13 mouse cellular contexts compared by ENCODE assay signal in the genomic region with DNA sequence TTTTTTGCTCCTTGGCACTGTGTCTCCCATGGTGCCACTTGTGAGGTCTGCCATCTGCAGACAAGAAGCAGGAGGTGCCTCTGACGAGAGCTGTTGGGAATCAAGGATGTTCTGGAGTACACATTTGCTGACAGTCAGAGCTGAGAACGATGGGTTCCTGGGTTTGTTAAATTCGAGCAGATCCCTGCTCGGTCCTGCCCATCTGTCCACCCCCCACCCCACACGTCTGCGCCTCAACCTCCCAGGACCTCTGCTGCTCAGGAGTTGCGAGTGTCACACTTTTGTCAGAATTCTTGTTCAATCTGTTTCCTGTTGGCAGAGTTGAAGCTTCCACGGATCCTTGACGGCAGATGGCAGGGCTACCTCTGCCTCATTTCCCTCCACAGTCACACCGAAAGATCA. TPM values are rescaled to one million over a fixed set of nuclear protein-coding genes. Genes with fewer than 3 reads are reported as not detected.
DNase-seq lines count a peak whose midpoint lies in the region; ATAC-seq and TF ChIP-seq lines count a peak whose summit lies in the region.
"Had no signal": no experiment of that assay in that cellular context is flagged by ENCODE, and none has a peak within 500 bp of the region (broad histone marks: within the 10 kb centered on the region; RNA-seq: fewer than 3 reads in every experiment).

No protein-coding gene starts in this region.

- intact Hi-C loops in gastrocnemius, adult 2 months (cut with DNase I), result no loop called here

- H3K4me3 ChIP-seq in gastrocnemius, adult 2 months, result peak overlapping the region; percentile 64
- H3K4me3 ChIP-seq: embryonic facial prominence, embryonic 12.5 days had no signal

- peak; percentile 27; the same call in 1 of the 2 replicates for TF ChIP-seq CTCF in gastrocnemius, adult 2 months (IDR thresholded peaks at IDR 0.05)

- no peak for DNase-seq in gastrocnemius, adult 2 months
- no peak for DNase-seq in gastrocnemius, postnatal 4 days (ENCODE audit: low spot score in 2 of 2)
- peak; percentile 52 to 68 for DNase-seq in layer of hippocampus, postnatal 14 days (ENCODE audit: low spot score in 2 of 2)
- no peak for DNase-seq in layer of hippocampus, adult 9-10 months (ENCODE audit: low spot score)
- peak; percentile 81 for DNase-seq in brain, adult 2 months (ENCODE audit: low read depth, low spot score)
- peak; percentile 40 for DNase-seq in cerebellum, adult 9-11 months
- DNase-seq: kidney, postnatal 25 days; liver, postnatal 0 days; right cerebral cortex, postnatal 25 days; thymus, postnatal 14 days had no signal

- H3K27ac ChIP-seq in gastrocnemius, adult 2 months, result peak overlapping the region; percentile 68; the same call in 1 of the 2 replicates
- H3K27ac ChIP-seq: embryonic facial prominence, embryonic 12.5 days had no signal

- ATAC-seq in megakaryocyte progenitor cell, adult 5-6 weeks (replicated peaks; ENCODE audit: poor library complexity), result no peak
- ATAC-seq in CD4-positive, CD25-positive, alpha-beta regulatory T cell, adult 4 months, result no peak
- ATAC-seq: liver, postnatal 0 days had no signal

RNA-seq across cellular contexts. Expression of a gene that starts 34.4 kb away (rescaled TPM):
- total RNA-seq in gastrocnemius, adult 2 months (2021), result 10 to 100 TPM; 73.5 to 85.7 TPM
- 10 to 100 TPM; 77.8 to 83.3 TPM for total RNA-seq in gastrocnemius, postnatal 4 days (2021)
- 100 to 1,000 TPM; 228 to 239 TPM for total RNA-seq in layer of hippocampus, postnatal 14 days (2021)
- 17.8 and 22.1 TPM in 2 replicates for total RNA-seq in megakaryocyte progenitor cell, adult 5-6 weeks (2015)
- total RNA-seq in megakaryocyte progenitor cell, adult 5-6 weeks (2017), result 19.2 and 21.1 TPM in 2 replicates
- 10 to 100 TPM; 15.4 to 20.7 TPM for polyA plus RNA-seq in CD4-positive, CD25-positive, alpha-beta regulatory T cell, adult 4 months (2017; shearing (Covaris generic))

Comparison
In these comparisons a context has a peak if more than half of its experiments do, and no peak if none do; other contexts are left out.
1. DNase-seq: peak in layer of hippocampus, postnatal 14 days (2 of 2), brain, adult 2 months (single experiment) and cerebellum, adult 9-11 months (single experiment); none in gastrocnemius, adult 2 months (single experiment), gastrocnemius, postnatal 4 days (0 of 2) and layer of hippocampus, adult 9-10 months (single experiment).